Mouse (Mus musculus): ENCODE results near the gene Adamts17. TPM values are rescaled to one million over a fixed set of nuclear protein-coding genes. Genes with fewer than 3 reads are reported as not detected.

Gene Adamts17
- polyA plus RNA-seq, 1 experiment, result 1.5 TPM

DNA sequence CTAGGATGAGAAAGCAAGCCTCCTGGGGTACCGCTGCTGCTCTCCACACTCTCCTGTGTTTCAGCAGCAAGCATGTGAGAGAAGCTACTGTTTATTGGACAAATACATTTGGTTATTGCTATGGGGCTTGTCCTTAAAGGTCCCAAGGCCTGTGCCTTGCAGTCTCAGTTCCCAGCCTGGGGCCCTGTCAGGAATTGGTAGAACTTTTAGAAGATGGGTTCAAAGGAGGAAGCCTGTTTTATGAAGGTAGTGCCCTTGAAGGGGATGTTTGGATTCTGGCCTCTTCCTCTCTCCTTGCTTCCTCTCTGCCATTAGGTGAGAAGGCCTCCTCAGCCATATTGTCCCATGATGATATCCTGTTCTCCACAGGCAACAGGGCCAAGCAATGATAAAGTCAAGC is 91.8 kb downstream of the Adamts17 start:
- TF ChIP-seq CTCF (IDR thresholded peaks at IDR 0.05; ENCODE audit: extremely low read depth, insufficient read length, insufficient replicate concordance, low read depth, low read length), result no peak
- no peak for TF ChIP-seq POLR2A (IDR thresholded peaks at IDR 0.05; ENCODE audit: low read depth, low read length)
- no peaks in the 10 kb centered on the region for H3K36me3 ChIP-seq (ENCODE audit: control insufficient read depth, insufficient read depth, low read length)
- 98% methylated on average over 1 of the region's 1 CpGs for WGBS
- no peak overlapping the region for H3K4me3 ChIP-seq (ENCODE audit: low read depth, low read length)
- H3K4me1 ChIP-seq (ENCODE audit: control insufficient read depth, insufficient read depth, insufficient read length, low read length), result peaks cover 7% of the 10 kb centered on the region; the same call in 1 of the 2 replicates
- H3K27me3 ChIP-seq (ENCODE audit: control insufficient read depth, insufficient read depth, low read length), result no peaks in the 10 kb centered on the region
- H3K27ac ChIP-seq (ENCODE audit: insufficient read depth, low read depth, low read length), result no peak overlapping the region

DNA sequence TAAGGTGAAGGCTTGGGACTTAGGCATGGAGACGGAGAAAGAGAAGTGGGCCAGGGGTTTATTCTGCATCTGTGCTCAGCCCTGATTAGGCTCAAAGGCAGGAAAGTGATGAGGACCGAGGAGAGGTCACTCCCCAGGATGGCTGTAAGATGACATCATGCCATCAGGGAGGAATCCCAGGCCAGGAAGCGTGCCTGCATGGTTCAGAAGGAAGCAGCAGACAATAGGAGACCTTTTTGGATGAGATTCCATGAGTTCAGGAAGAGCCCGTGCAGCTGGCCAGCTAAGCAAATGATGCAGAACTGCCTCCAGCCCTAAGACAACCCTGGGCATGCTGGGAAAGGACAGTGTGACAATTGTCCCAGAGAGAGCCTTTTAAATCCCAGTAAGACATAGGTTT is 93.7 kb downstream of the Adamts17 start:
- Histone ChIP-seq H3K4me1 (ENCODE audit: control insufficient read depth, insufficient read depth, insufficient read length, low read length) (peaks cover 7% of the 10 kb centered on the region; the same call in 1 of the 2 replicates), H3K36me3 (ENCODE audit: control insufficient read depth, insufficient read depth, low read length) (no peaks in the 10 kb centered on the region), H3K27ac (ENCODE audit: insufficient read depth, low read depth, low read length) (no peak overlapping the region), H3K27me3 (ENCODE audit: control insufficient read depth, insufficient read depth, low read length) (no peaks in the 10 kb centered on the region), H3K4me3 (ENCODE audit: low read depth, low read length) (no peak overlapping the region)
- 47% methylated on average over 4 of the region's 4 CpGs for WGBS
- TF ChIP-seq CTCF (IDR thresholded peaks at IDR 0.05; ENCODE audit: extremely low read depth, insufficient read length, insufficient replicate concordance, low read depth, low read length), result no peak
- TF ChIP-seq POLR2A (IDR thresholded peaks at IDR 0.05; ENCODE audit: low read depth, low read length), result no peak

DNA sequence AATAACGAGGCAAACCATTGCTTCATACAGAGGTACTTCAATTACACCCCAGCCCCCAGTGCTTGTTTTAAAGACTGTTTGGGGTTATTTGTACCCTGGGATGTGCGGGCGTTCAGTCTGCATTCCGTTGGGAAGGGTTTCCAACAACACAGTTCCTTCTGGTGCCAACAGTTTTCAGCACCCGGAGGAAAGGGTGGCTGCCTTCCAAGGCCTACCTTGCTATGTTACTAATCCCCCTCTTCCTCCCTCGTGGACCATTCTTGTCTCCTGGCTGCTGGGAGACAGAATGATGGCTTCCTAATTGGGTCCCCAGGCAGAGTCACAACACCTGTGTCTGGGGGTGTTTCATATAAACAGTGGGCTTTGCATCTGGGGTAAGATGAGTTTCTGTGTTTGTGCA is 94.5 kb downstream of the Adamts17 start:
- Histone ChIP-seq H3K27me3 (ENCODE audit: control insufficient read depth, insufficient read depth, low read length) (no peaks in the 10 kb centered on the region), H3K36me3 (ENCODE audit: control insufficient read depth, insufficient read depth, low read length) (no peaks in the 10 kb centered on the region), H3K4me3 (ENCODE audit: low read depth, low read length) (no peak overlapping the region), H3K4me1 (ENCODE audit: control insufficient read depth, insufficient read depth, insufficient read length, low read length) (peaks cover 7% of the 10 kb centered on the region; the same call in 1 of the 2 replicates), H3K27ac (ENCODE audit: insufficient read depth, low read depth, low read length) (no peak overlapping the region)
- TF ChIP-seq POLR2A (IDR thresholded peaks at IDR 0.05; ENCODE audit: low read depth, low read length), result no peak
- no peak for TF ChIP-seq CTCF (IDR thresholded peaks at IDR 0.05; ENCODE audit: extremely low read depth, insufficient read length, insufficient replicate concordance, low read depth, low read length)
- WGBS, result 18% methylated on average over 6 of the region's 6 CpGs

DNA sequence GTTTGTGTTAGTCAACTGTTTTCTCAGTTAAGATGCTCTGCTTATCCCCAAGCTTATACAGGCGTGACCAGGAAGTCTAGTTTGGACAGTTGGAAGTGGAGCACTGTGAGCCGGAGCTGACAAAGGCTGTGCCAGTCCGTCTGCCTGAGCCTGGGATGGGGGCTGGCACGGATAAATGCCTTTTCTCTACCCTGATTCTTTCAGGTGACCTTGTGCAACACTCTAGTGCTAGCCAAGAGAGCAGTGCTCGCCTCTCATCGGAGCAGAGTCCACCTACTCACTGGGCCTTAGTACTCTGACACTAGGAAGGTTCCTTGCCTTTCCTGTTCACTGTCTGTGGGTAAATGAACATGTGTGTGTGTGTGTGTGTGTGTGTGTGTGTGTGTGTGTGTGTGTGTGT is 95.5 kb downstream of the Adamts17 start:
- Histone ChIP-seq H3K4me1 (ENCODE audit: control insufficient read depth, insufficient read depth, insufficient read length, low read length) (peaks cover 3% of the 10 kb centered on the region; the same call in 1 of the 2 replicates), H3K36me3 (ENCODE audit: control insufficient read depth, insufficient read depth, low read length) (no peaks in the 10 kb centered on the region), H3K4me3 (ENCODE audit: low read depth, low read length) (no peak overlapping the region), H3K27me3 (ENCODE audit: control insufficient read depth, insufficient read depth, low read length) (no peaks in the 10 kb centered on the region), H3K27ac (ENCODE audit: insufficient read depth, low read depth, low read length) (no peak overlapping the region)
- TF ChIP-seq POLR2A (IDR thresholded peaks at IDR 0.05; ENCODE audit: low read depth, low read length) (no peak), CTCF (IDR thresholded peaks at IDR 0.05; ENCODE audit: extremely low read depth, insufficient read length, insufficient replicate concordance, low read depth, low read length) (no peak)
- WGBS, result 75% methylated on average over 6 of the region's 6 CpGs

DNA sequence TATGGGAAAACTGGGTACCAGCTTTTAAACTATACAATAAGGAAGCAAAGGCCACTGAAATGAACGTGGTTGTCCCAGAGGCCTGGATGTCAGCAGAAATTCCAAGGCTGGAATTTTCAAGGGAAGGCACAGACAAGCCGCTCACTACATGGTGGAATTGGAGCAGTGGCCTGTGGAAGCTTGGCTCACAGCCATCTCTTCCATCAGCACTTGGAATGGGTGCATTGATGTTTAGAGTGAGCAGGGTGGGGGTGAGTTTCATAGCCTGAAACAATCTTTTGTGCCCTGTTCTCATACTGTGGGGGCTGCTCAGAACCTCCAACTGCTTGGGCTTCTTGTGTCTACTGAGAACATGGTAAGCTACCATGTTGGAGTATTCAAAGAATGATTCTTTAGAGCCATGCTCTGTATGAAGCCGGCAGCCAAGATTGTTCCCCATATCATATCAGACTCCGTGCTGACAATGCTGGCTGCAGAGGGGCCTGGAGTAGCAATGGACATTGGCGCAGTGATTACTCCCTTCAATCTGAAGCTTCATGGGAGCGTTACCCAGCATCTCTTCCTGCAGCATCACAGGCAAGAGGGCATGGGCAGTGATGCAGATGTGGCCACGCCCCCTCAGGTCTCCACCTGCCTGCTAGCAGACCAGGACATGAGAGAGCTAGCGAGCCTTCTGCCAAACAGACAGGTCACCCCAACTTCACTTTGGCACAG is 96.7 kb downstream of the Adamts17 start:
- Histone ChIP-seq H3K4me3 (ENCODE audit: low read depth, low read length) (no peak overlapping the region), H3K36me3 (ENCODE audit: control insufficient read depth, insufficient read depth, low read length) (no peaks in the 10 kb centered on the region), H3K27me3 (ENCODE audit: control insufficient read depth, insufficient read depth, low read length) (no peaks in the 10 kb centered on the region), H3K4me1 (ENCODE audit: control insufficient read depth, insufficient read depth, insufficient read length, low read length) (peaks cover 3% of the 10 kb centered on the region; the same call in 1 of the 2 replicates), H3K27ac (ENCODE audit: insufficient read depth, low read depth, low read length) (no peak overlapping the region)
- TF ChIP-seq CTCF (IDR thresholded peaks at IDR 0.05; ENCODE audit: extremely low read depth, insufficient read length, insufficient replicate concordance, low read depth, low read length) (no peak), POLR2A (IDR thresholded peaks at IDR 0.05; ENCODE audit: low read depth, low read length) (no peak)
- 91% methylated on average over 8 of the region's 8 CpGs for WGBS

DNA sequence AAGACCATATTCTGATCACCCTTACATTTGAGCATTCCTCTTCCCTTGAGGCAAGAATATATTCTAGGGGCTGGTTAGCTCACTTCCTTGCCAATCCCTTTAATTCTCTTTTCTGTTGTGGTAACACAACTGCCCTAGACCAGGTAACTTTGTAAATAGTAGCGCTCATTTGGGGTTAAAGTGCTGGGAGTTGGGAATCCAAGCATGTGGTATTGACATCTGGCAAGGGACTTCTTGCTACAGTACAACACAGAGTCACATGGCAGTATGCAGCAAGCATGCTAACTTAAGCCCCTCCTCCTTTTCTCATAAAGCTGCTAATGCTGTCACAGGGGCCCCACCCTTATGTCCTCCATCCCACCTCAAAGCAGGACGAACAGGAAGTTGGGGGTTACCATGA is 97.4 kb downstream of the Adamts17 start:
- H3K27ac ChIP-seq (ENCODE audit: insufficient read depth, low read depth, low read length), result no peak overlapping the region
- WGBS, result 85% methylated on average over 2 of the region's 2 CpGs
- no peaks in the 10 kb centered on the region for H3K27me3 ChIP-seq (ENCODE audit: control insufficient read depth, insufficient read depth, low read length)
- TF ChIP-seq CTCF (IDR thresholded peaks at IDR 0.05; ENCODE audit: extremely low read depth, insufficient read length, insufficient replicate concordance, low read depth, low read length) (no peak), POLR2A (IDR thresholded peaks at IDR 0.05; ENCODE audit: low read depth, low read length) (no peak)
- H3K4me1 ChIP-seq (ENCODE audit: control insufficient read depth, insufficient read depth, insufficient read length, low read length), result peaks cover 3% of the 10 kb centered on the region; the same call in 1 of the 2 replicates
- H3K4me3 ChIP-seq (ENCODE audit: low read depth, low read length), result no peak overlapping the region
- no peaks in the 10 kb centered on the region for H3K36me3 ChIP-seq (ENCODE audit: control insufficient read depth, insufficient read depth, low read length)

DNA sequence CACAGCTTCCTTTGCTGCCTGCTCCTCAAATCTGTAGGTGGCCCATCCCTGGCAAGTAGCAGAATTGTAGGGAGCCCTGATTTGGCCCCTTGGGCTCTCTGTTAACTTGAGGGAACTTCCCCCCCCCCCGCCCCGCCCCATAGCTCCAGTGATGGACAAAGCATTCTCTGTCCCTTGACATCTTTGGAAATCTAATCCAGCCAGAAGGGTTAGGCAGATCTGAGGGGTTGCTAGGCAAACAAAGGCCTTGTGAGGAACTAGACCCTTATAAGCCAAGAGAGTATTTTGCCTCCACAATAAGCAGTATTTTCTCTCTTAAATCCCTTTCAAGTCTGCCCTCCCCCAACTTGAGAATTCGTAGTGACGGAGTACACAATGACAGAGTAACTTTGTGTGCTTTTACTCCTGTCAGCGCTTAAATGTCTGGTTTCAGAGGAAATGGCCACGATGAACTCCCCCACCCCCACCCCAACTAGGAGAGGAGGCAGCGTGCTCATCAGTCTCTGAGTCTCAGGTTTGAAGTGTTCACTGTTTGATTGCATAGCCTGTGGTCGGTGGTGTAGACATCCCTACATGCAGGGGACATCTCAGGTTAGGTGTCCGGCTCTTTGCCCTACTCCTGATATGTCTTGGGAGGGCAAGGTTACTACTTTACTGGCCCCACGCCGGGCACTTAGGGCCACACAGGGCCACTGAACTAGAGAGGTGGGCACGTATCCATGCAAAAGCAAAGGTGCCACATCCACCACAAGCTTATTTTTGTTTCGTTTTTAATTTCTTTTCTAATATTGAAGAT is 99.7 kb downstream of the Adamts17 start:
- Histone ChIP-seq H3K36me3 (ENCODE audit: control insufficient read depth, insufficient read depth, low read length) (no peaks in the 10 kb centered on the region), H3K4me1 (ENCODE audit: control insufficient read depth, insufficient read depth, insufficient read length, low read length) (no peaks in the 10 kb centered on the region), H3K27me3 (ENCODE audit: control insufficient read depth, insufficient read depth, low read length) (no peaks in the 10 kb centered on the region), H3K4me3 (ENCODE audit: low read depth, low read length) (no peak overlapping the region), H3K27ac (ENCODE audit: insufficient read depth, low read depth, low read length) (no peak overlapping the region)
- 88% methylated on average over 13 of the region's 13 CpGs for WGBS
- no peak for TF ChIP-seq POLR2A (IDR thresholded peaks at IDR 0.05; ENCODE audit: low read depth, low read length)
- no peak for TF ChIP-seq CTCF (IDR thresholded peaks at IDR 0.05; ENCODE audit: extremely low read depth, insufficient read length, insufficient replicate concordance, low read depth, low read length)
